Mouse (Mus musculus): ENCODE measurements around the gene Gm20388. TPM values are rescaled to one million over a fixed set of nuclear protein-coding genes. Genes with fewer than 3 reads are reported as not detected.

Gm20388 gene
- total RNA-seq, 2 experiments from 2014 or later: 8.8 TPM

DNA sequence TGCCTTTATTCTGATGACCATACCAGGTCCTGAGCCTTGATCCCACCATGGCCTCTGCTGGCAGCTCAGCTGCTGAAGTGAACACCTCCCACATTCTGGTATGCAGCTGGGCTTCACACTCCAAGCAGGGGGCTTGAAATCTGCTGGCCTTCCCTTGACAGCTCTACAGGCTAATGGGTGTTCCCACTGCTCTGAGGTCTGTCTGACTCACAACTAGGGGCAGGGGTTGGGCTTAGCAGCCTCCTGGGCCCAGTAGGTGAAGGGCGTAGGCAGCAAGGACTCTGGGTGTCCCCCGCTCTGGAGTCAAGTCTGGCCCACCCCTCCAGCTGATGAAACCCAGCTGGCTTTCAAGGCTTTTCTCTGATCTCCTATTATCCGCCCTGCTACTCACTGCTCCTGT, 1550.6 kb downstream of the Gm20388 start:
- no peak for DNase-seq (ENCODE audit: extremely low spot score in 1 of 2, low spot score in 1 of 2)

DNA sequence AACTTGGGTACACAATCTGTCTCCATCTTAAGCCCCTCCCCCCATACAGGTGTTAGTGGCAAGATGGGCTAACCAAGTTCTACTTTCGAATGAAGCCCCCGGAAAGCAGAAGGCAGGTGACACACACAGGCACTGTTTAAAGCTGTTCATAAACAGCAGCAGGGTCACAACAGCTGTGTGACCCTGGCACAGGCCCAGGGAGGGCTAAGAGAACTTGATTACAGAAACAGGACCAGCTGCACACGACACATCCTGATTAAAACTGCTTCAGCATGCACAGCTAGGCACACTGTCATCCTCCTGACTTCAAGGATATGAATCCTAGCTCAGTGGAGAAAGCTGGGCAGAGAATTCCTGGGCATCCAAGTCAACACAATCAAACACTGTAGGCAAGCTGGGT, 1551.5 kb downstream of the Gm20388 start:
- DNase-seq (ENCODE audit: extremely low spot score in 1 of 2, low spot score in 1 of 2): no peak

DNA sequence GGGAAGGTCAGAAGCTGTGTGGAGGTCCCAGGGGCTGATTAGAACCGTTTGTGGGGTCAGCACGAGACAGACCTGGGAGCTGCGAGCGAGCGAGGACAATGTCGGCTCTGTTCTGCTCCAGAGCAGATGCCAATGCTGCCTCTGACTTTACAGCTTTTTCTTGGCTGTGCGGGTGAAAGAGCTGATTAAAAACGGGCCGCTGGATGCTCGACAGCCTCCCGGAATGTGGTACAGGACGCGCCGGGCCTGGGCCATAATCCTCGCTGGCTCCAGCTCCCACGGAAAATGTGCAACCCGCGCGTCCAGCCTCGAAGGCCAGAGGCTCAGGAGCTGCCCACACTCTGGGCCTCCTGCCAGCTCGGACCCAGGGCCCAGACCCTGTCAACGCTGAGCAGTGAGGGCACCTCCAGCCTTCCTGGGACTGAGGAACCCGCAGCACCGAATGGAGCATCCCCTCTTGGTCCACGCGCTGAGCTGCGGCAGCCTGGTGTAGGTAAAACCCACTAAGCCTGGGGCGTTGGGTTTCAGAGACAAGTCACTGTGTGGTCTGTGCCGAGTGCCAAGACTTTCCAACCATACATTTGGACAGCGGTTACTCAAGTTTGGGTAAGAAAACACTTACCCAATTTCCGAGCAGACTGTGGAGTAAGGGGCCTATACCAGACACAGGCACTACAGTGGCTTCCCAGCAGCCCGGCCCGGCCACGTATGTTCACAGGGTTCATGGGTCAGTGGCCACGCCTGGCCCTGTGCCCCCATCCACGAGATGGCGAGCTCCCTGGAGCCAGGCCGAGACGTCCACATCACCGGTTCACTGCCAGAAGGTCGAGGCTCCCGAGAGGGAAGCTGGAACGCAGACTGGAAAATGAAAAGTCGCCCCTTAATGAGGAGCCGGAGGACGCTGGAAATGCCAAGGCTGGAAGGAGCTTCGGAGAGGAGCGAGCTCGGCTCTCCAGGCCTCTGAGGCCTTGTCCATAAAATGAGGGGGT, 1557.7 kb downstream of the Gm20388 start:
- DNase-seq (ENCODE audit: extremely low spot score in 1 of 2, low spot score in 1 of 2): no peak

DNA sequence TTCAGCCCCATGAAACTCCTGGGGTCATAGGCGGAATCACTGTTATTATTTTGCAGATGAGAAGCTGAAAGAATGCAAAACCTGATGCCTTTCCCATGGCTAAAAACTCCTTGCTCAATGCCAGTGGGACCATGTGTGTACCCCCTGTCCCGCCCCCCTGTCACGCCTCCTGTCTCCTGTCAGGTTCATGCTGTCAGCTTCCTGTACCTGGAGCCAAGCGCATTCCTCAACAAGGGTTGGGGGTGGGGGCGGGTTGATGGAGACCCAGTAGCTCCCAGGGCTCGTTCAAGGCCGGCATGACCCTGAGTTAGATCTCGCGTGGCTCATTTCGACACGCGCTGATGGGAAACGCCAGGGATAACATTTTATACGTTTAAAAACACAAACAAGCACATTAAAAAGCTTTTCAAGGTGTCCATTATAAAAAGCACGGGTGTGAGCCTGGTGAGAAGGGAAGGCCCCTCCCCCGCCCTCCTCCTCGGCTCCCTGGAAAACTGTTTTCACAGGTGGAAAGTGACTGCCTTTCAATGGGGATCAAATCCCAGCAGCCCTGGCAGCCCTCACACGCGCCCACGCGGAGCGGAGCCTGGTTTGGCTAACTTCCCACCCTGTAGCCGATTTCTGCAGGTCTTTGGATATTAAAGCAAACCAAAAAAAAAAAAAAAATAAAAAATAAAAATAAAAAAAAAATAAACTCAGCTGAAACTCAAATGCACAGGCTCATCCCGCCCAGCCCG, 1563.7 kb downstream of the Gm20388 start:
- DNase-seq (ENCODE audit: extremely low spot score in 1 of 2, low spot score in 1 of 2): no peak

DNA sequence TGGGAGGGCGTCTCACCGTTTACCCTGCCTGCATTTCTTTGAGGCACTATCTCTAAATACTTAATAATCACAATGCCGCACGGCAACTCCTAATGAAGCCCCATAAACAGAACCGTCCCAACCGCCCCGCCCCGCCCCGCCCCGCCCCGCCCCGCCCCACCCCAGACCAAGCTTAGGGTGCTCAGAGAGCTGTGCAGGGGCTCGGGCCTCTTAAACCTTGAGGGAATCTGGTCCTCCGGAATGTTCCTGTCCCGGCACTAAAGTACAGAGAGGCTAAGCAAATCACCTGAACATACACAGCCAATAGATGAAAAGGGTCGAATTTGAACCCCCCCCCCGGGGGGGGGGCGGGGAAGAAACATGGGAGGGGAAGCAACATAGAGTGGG, 1564.2 kb downstream of the Gm20388 start:
- no peak for DNase-seq (ENCODE audit: extremely low spot score in 1 of 2, low spot score in 1 of 2)

DNA sequence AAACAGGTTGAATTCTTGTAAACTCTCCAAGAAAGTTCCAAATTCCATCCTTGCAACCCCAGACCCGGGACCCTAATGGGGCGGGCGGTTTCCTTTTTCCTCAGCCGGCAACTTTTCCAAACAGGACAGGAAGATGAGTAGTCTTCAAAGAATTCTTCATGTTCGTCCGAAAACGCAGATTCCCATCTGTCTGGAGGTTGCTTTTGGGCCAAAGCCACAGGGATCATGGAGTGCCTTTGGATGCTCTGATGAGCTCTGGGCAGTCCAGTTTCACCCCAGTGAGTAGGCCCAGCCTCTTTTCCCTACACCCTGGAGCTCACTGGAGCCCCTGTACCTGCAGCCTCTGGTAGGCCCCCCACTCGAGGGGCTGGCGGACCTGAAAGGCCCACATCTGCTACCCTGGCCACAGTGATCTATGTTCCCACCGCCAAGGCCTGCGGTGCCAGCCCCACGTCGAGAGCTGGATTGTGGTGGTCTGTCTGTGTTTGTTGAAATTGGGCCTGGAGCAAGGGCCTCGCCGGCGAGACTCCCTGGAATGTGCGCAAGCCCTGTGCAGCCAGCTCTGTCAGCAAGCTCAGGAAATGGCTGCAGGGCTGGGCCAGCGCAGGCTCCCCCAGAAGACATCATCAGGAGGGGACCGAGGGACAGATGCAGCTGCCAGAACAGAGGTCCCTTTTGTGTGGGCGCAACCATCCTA, 1567.4 kb downstream of the Gm20388 start:
- DNase-seq (ENCODE audit: extremely low spot score in 1 of 2, low spot score in 1 of 2): no peak

DNA sequence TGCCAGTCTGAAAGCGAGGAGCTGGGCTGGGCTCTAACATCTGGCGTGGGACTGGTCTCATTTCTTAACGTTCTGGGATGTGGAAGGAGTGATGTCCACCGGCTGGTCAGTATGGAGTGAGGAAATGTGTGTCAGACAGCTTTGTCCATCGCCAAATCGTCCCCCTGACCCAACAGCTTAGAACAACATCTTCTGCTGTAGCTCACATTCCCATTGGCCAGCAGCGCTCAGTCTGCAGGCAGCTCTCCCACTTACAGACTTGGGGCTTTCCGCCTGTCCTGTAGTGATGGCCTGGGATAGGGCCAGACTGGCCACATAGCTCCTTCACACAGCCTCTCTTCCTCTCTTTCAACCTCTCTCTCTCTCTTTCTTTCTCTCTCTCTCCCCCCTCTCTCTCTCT, 1568.5 kb downstream of the Gm20388 start:
- DNase-seq (ENCODE audit: extremely low spot score in 1 of 2, low spot score in 1 of 2): no peak

DNA sequence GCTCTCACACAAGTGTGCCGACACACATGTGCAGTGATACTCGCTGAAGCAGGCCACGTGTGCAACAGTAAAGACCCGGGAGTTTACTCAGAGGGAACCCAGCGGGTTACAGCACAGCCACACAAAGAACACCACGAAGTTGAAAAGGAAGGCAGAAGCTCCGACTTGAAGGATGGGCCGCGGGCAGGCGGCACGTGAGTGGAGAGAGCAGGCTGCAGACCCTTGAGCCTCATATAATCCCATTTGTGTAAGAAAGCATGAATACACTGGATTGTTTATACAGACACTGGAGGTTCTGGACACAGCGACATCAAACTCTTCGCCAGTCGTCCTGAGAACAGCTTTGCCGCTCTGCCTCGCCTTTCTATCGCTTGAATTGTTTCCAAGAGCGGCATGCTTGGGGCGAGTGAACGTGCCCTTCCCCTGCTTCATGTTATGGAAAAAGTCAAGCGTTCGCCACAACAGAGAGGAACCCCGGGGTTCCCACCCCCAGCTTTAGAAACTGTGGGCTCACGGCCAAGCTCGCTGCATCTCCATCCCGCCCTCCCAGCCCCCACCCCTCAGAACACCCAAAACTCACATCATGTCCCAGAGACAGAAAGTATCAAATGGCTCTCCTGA, 1569.9 kb downstream of the Gm20388 start:
- peak in 1 of 2 experiments; percentile 10 for DNase-seq (ENCODE audit: extremely low spot score in 1 of 2, low spot score in 1 of 2)

DNA sequence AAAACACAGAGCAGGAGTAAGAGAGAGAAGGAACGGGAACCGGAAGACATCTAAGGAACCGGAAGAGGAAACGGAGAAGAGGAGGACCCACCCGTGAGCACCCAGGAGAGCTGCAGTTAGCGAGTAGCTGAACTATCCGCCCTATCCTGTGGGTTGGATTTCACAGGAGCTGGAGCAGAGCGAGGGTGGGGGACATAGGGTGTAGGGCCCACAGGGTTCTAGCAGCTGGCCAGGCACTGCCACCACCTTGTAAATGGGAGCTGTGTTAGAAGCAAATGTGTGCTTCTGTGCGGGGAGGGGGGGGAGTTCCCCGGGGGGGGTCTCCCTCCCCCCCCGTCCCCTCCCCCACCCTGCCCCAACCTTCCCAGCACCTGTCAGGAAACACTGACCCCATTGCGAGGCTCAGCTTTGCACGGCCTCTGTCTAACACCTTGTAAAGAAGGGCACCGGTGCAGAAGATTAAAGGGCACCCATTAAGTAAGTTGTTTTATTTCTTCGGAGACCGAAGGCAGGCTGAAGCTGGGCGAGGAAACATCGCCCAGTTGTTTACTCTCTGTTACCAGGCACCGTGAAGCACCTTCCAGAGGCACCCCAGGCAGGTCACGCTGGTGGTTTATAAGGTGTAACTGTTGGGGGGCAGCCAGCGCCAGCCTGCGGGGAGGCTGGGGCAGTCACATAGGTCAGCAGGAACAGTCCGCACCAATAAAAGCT, 1573.6 kb downstream of the Gm20388 start:
- DNase-seq (ENCODE audit: extremely low spot score in 1 of 2, low spot score in 1 of 2): no peak

DNA sequence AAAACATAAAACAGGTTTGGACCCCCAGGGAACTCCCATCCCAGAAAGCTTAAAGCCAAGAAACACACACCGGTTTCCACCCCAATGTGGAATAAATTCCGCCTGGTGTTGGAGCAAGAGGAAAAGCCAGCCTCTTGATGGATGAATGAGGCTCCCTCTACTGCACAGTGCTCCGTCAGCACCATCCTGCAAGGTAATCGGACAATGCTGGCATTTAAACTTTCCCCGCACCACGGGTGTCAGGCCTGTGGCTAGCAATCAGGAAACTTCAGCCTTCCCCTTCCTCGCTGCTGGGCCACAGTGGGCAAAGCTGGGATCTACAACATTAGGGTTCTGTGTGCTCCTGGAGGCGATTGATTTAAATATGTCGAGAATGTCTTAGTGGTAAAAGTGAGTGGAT, 1581.0 kb downstream of the Gm20388 start:
- DNase-seq (ENCODE audit: extremely low spot score in 1 of 2, low spot score in 1 of 2): no peak

DNA sequence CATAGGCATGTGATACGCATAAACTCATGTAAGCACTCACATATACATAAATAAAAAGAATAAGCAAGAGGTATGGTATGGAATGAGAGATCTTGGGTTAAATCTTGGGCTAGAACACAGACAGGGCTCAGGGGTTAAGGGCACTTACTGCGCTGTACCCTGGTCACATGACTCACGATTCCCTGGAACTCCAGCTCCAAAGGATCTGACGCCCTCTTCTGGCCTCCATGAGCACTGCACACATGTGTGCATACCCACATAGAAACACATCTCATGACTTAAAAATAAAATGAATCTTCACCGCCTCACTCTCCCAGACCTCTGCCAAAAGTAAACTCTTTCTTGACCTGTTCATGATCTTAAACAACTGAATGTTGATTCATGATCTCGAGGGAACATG, 1587.0 kb downstream of the Gm20388 start:
- no peak for DNase-seq (ENCODE audit: extremely low spot score in 1 of 2, low spot score in 1 of 2)

DNA sequence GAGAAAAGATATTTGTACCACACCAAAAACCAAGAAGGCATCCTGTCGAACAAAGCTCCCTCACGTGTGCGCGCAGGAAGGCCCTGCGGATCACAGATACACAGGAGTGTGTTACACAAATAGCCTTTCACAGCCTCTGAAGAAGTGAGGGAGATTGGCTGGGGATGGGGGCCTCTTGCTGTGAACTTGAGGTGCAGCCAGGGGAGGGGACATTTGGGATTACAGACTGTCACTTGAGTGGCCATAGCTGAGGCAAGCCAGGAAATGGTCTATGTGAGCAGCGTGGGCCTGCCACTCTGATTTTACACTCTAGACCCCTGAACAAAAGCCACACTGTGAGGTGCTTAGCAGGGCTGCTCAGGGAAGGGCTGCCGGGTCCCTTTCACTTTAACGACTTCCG, 1601.1 kb downstream of the Gm20388 start:
- no peak for DNase-seq (ENCODE audit: extremely low spot score in 1 of 2, low spot score in 1 of 2)

DNA sequence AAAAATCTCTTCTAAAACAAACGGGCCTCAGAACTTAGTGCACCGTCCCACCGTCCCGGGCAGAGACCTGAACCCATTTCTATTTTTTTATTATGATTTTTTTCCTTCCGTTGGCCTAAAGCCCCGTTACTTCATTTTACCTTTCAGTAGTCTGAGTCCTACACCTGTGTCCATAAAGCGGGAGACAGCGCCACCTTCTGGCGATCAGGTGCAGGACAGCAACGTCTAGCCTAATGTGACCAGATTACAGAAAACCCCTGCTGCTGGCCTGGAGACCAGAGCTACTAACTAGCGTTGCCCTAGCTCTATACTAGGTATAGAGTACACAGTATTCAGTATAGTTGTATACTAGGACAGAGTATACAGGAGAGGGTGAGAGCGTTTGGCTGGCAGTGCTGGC, 1602.8 kb downstream of the Gm20388 start:
- peak; percentile 78 to 97 for DNase-seq (ENCODE audit: extremely low spot score in 1 of 2, low spot score in 1 of 2)

DNA sequence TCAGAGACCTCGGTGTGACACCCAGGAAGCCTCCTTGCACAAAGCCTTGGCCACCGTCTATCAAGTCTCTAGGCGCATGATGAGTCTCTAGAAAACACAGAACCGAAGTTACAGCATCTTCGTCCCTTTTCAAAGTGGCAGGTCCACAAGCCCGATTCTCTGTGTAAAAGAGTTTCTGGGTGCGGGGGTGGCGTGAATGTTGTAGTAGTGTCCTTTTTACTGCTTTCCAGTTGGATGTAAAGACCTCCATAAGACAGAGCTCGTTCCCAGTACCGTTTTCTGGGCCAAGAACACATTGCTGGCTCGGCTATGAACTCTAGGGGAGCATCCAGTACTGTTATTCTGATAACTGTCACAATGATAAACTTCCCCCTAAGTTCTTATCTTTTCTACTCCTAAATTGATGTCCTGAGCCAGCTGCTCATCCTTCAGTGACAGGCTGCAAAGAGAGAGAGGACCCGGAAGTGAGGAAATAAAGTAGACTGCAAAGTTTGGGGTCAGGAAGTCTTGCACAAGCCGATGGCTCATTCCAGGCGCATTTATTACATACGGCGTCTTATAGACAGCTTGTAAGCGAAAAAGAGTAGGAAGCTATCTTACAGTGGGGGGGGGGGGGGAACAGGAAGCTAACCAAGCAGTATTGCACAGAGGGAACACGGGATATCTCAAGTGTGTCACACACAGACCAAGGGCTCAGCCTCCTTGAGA, 1614.6 kb downstream of the Gm20388 start:
- no peak for DNase-seq (ENCODE audit: extremely low spot score in 1 of 2, low spot score in 1 of 2)

DNA sequence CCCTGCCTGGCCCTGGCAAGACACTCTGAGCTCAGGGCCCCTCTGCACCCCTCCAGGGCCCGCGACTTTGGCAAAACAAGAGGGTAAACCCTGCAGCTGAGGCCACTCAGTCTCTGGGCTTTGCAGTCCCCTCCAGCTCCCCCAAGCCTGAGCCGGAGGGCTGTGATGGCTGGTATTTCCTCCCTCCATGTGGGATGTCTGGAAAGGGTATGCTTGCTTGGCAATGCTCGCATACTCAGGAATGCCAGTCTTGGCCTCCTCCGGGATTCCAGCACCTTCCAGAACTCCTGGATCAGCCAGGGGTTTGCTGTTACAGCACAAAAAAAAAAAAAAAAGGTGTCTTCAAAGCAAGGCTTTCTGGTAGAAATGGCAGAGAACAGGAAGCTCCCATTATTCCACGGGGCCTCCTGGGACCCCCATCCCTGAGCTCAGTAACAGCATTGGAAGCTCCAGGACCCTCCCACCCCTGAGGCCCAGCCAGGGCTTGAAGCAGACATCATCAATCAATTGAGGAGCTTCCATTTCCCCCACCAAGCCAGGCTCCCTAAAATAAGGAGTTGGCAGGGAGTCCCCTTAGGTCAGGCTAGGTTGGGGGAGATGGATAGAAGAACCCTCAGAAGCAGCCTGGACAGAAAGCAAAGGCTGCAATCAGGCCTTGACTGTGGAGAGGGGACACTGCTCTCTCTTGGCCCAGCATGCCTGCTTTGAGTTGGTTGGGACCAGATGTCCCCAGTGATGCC, 1616.3 kb downstream of the Gm20388 start:
- no peak for DNase-seq (ENCODE audit: extremely low spot score in 1 of 2, low spot score in 1 of 2)

DNA sequence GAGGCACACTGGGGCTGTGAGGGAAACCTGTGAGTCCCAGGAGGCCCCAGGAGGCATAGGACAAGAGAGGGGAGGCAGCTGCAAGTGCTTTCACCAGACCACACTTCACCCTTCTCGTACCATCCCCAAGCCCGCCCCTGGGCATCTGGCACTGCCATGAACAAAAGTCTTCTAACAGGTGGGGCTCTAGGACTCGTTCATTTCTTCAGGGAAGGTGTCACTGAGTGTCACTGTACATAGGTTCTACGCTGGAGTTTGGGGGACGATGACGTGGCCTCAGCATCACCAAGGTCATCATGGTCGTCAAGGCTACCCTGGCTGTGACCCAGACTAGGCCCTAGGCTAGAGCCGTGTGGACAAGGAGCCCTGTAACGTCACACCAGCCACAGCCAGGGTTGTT, 1617.1 kb downstream of the Gm20388 start:
- DNase-seq (ENCODE audit: extremely low spot score in 1 of 2, low spot score in 1 of 2): no peak

DNA sequence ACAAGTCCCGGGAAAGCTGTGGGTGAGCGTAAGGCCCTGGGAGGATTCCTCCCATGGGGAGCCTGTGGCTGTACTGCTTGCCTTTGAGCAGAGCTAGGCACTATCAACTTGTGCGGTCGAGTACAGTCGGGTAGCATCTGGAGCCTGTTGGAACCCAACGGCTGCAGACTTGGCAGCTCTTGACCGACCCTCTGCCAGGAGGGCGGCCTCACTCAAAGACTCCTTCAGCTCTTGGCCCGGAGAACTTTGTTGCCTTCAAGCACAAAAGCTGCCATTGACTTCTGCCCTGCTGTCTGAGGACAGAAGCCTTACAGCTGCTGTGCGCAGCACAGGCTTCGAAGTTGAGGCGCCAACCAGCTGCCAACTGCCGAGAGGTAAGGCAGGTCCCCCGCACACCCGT, 1618.1 kb downstream of the Gm20388 start:
- DNase-seq (ENCODE audit: extremely low spot score in 1 of 2, low spot score in 1 of 2): no peak

DNA sequence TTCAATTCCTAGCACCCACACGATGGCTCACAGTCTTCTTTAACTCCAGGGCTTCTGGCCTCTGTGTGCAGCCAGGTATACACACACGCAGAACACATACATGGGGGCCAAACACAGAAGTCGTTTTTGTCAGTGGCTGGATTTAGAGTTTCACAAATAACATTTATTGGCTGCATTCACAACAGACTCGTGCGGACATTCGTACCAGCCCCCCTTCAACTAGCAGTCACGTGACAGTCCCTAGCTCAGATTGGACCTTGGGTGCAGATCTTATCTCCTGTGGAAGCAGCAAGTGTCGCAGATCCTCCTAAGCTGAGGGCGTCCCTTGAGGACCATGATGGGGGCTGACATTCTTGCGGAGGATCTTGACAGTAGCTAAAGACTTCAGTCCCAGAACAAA, 1620.0 kb downstream of the Gm20388 start:
- DNase-seq (ENCODE audit: extremely low spot score in 1 of 2, low spot score in 1 of 2): no peak

DNA sequence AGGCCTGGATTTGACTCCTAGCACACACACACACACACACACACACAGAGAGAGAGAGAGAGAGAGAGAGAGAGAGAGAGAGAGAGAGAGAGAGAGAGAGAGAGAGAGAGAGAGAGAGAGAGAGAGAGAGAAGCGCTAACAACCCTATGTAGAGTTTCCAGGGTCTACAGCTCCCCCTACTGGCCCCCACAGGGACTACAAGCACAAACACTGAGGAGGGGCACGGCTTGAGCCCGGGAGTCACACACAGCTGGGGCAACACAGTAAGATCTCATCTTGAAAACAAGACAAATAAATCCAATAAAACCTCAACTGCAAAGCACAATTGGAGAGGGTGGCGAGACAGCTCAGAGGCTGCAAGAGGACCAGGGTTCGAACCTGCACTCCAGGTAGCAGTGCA, 1621.7 kb downstream of the Gm20388 start:
- peak in 1 of 2 experiments; percentile 35 for DNase-seq (ENCODE audit: extremely low spot score in 1 of 2, low spot score in 1 of 2)
